Mouse (Mus musculus) stomach, embryonic 16.5 days (tissue): ENCODE results near the gene Agtpbp1. TPM values are rescaled to one million over a fixed set of nuclear protein-coding genes. Genes with fewer than 3 reads are reported as not detected.
"Not testable (repeated sequence)": the region's sequence is repeated elsewhere in the genome, so short reads cannot be mapped to it uniquely, and the experiment has no call there.

Experiments used
- ATAC-seq: fragments of 200-750 bp; cut with Nextera tagmentation; 2 replicates; pipeline ENCODE4 v1.8.0; 2017; ENCODE audit warnings: moderate number of reproducible peaks, moderate TSS enrichment; ENCODE audit not compliant: insufficient read depth, low FRiP score
- H3K27ac ChIP-seq: fragments of 300-500 bp; sonication (generic); 2 replicates; pipeline ENCODE4 v1.5.1; 2014; ENCODE audit warnings: low read length
- H3K27me3 ChIP-seq: fragments of 300-500 bp; sonication (generic); 2 replicates; pipeline ENCODE4 v1.6.1; 2014; ENCODE audit warnings: low read length, control low read depth, mixed read lengths; ENCODE audit not compliant: control insufficient read depth, insufficient read depth
- H3K36me3 ChIP-seq: fragments of 300-500 bp; sonication (generic); 2 replicates; pipeline ENCODE4 v1.6.1; 2014; ENCODE audit warnings: low read length; ENCODE audit not compliant: control insufficient read depth, insufficient read depth
- H3K4me1 ChIP-seq: fragments of 300-500 bp; sonication (generic); 2 replicates; pipeline ENCODE4 v1.6.1; 2014; ENCODE audit warnings: low read length, control low read depth, mixed read lengths; ENCODE audit not compliant: control insufficient read depth, insufficient read depth
- H3K4me2 ChIP-seq: fragments of 300-500 bp; sonication (generic); 2 replicates; pipeline ENCODE4 v1.6.1; 2014; ENCODE audit warnings: low read depth, low read length, mixed read lengths
- H3K4me3 ChIP-seq: fragments of 300-500 bp; sonication (generic); replicated peaks from 2 replicates; pipeline ENCODE4 v1.5.1; 2014; ENCODE audit warnings: mild to moderate bottlenecking, low read length
- H3K9ac ChIP-seq: fragments of 300-500 bp; sonication (generic); 2 replicates; pipeline ENCODE4 v1.6.1; 2014; ENCODE audit warnings: low read length
- H3K9me3 ChIP-seq: fragments of 300-500 bp; sonication (generic); replicated peaks from 2 replicates; pipeline ENCODE4 v1.6.1; 2016; ENCODE audit warnings: low read length, control low read depth; ENCODE audit not compliant: control insufficient read depth
- WGBS: fragments of 180-500 bp; shearing (Covaris S2); extraction: QIAGEN DNeasy Blood & Tissue Kit; methylation state at CpG from one replicate; pipeline ENCODE4 v1.1.7; 2014; 5-methylcytosine and 5-hydroxymethylcytosine counted together
- polyA plus RNA-seq: library from polyadenylated mRNA; unstranded; fragments of >200 nt; fragmentation: Nextera tagmentation; extraction: Ambion mirVana; gene quantifications from 2 replicates; pipeline ENCODE4 v1.2.1, GENCODE M21; 2015

The Agtpbp1 gene
- polyA plus RNA-seq, 1 experiment from 2014 or later, result 18.1 TPM

DNA sequence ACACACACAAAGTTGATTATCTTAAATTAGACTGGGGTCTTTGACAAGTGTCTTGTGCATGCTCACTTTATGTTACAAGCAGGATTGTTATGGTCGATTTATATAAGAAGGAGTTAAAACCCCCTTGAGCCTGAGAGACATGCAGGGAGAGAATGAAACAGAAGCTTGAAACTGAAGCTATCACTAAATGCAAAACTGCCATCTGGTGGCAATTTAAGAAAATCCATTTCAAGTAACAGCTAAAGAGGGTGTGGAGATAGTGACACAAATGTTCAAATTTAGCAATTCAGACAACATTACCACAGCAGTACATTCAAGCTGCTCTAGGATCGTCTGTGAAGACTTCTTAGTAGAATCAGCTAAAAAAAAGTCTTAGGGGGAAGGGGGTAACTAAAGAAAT lies 95.9 kb downstream of the Agtpbp1 start:
- ATAC-seq, result no peak
- WGBS, result 43% methylated on average over 2 of the region's 2 CpGs
- Histone ChIP-seq H3K4me1 (no peaks in the 10 kb centered on the region), H3K27ac (no peak overlapping the region), H3K36me3 (0 out of 2 replicates have a peak, but pooled peaks cover under 1% of the 10 kb centered on the region), H3K4me3 (no peak overlapping the region), H3K9me3 (no peaks in the 10 kb centered on the region), H3K4me2 (no peak overlapping the region), H3K27me3 (no peaks in the 10 kb centered on the region), H3K9ac (no peak overlapping the region)

DNA sequence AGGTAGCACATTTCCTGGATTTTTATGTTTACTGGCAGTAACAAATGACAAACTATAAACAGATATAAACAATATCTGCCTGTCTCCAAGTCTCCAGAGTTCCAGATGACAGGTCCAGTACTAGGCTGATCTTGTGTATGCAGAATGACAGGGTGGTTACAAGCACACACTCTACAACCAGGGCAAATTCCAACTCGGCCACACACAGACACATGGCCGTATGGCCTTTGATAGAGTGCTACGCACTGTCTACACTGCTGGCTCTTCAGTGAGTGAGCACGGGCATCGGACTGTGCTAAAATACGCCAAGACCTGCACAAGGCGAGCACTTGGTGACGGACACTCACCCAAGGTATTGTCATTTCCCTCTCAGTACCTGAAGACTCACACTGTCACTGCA lies 97.7 kb downstream of the Agtpbp1 start:
- no peak overlapping the region for H3K27ac ChIP-seq
- no peaks in the 10 kb centered on the region for H3K36me3 ChIP-seq
- H3K9ac ChIP-seq, result no peak overlapping the region
- no peaks in the 10 kb centered on the region for H3K4me1 ChIP-seq
- no peak overlapping the region for H3K4me2 ChIP-seq
- no peaks in the 10 kb centered on the region for H3K9me3 ChIP-seq
- no peak overlapping the region for H3K4me3 ChIP-seq
- WGBS, result 87% methylated on average over 8 of the region's 8 CpGs
- no peaks in the 10 kb centered on the region for H3K27me3 ChIP-seq
- ATAC-seq, result no peak

DNA sequence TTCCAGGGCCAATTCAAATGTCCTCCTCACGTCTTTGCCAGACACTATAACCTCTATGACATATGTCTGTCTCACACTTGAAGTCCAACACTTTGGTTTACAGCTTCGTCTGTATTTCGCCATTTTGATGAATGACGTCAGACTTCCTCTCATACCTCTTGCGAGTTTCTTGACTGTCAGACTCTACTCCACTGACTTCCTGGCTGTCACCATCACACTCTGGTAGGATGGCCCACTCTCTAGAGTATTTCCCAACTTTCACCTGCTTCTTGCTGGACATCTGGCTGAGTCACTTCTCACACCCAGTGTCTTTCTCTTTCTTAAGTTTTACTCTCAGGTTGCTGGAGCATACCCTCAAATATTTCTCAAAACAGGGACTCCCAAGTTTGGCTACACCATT lies 98.8 kb downstream of the Agtpbp1 start:
- Histone ChIP-seq H3K27ac (no peak overlapping the region), H3K36me3 (no peaks in the 10 kb centered on the region), H3K4me2 (no peak overlapping the region), H3K9me3 (no peaks in the 10 kb centered on the region), H3K9ac (no peak overlapping the region), H3K4me1 (no peaks in the 10 kb centered on the region; the same call in 1 of the 2 replicates), H3K27me3 (no peaks in the 10 kb centered on the region), H3K4me3 (no peak overlapping the region)
- ATAC-seq, result no peak
- 79% methylated on average over 5 of the region's 5 CpGs for WGBS

DNA sequence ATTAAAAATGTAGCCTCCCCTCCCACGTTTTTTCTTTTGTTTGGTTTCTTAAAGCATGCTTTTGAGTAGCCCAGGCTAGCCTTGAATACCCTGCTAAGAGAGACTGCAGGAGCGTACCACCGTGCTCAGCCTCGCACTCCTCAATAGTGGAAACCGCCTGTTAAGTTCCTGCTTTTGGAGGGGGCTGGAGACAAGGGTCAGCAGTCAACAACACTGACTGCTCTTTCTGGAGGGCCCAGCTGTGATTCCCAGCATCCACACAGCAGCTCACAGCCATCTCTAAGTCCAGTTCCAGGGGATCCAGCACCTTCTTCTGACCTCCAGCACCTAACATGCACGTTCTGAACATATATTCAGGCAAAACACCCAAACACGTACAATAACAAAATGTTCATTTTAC lies 99.6 kb downstream of the Agtpbp1 start:
- Histone ChIP-seq H3K27ac (no peak overlapping the region), H3K36me3 (no peaks in the 10 kb centered on the region), H3K4me1 (no peaks in the 10 kb centered on the region; the same call in 1 of the 2 replicates), H3K9me3 (no peaks in the 10 kb centered on the region), H3K27me3 (no peaks in the 10 kb centered on the region), H3K9ac (no peak overlapping the region), H3K4me2 (no peak overlapping the region), H3K4me3 (no peak overlapping the region)
- 87% methylated on average over 7 of the region's 7 CpGs for WGBS
- no peak for ATAC-seq

DNA sequence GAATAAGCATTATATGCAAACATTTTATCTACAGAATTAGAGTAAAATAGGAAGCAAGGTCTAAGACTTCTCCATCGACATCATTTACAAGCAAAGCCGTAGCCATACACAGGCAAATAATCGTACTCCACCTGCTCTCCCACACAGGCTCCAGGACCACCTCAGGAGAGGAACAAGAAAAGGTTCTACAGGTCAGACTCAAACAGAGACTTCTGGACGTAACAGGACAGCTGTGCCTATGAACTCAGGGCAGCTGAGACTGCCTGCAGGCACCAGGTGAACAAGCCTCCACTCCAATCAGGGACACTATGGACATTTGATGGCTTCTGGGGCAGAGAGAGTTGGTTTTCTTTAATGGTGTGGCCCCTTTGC lies 103.6 kb downstream of the Agtpbp1 start:
- no peak overlapping the region for H3K4me3 ChIP-seq
- WGBS, result 83% methylated on average over 4 of the region's 4 CpGs

DNA sequence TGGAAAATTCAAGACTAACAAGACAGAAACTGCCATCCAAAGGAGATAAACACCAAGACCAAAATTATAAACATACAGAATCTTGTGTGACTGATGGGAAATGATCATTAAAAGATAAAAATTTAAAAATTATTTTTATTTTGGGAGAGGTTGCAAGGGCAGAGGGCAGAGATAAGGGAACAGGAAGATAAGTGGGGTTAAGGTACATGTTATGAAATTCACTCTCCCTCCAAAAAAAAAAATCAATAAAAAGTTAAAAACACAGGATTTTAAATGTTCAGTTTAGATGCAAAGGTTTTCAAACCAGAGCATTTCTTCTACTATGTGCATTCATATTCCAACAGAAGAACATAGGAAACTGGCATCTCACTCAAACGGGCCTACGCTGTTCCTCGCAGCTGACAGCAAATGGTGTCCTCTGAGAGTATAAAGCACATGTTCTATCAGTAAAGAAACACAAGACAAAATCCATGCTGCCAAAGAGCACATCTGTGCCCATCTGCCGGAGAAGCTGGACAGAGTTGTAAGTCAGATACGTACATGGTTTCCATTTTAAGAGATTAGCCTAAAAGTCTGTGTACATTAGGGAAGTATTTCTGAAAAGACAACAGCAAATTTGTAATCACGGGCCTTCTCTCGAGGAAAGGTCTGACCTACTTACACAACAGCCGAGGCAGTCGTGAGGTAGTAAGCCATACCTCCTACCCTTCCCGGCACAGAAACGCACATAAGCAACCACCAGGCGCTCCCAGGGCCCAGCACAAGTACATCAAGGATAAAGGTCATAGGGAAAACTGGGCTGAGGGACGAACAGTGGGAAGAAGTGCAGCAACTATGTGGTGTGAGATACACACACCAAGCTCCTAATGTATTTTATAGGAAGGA lies 104.2 kb downstream of the Agtpbp1 start:
- WGBS, result 71% methylated on average over 13 of the region's 13 CpGs
- Histone ChIP-seq H3K4me1 (no peaks in the 10 kb centered on the region; the same call in 1 of the 2 replicates), H3K27me3 (no peaks in the 10 kb centered on the region), H3K4me3 (no peak overlapping the region), H3K4me2 (no peak overlapping the region), H3K36me3 (no peaks in the 10 kb centered on the region), H3K9ac (no peak overlapping the region), H3K27ac (no peak overlapping the region), H3K9me3 (no peaks in the 10 kb centered on the region)
- no peak for ATAC-seq

More for the DNA sequence above, 103.6 kb downstream of the Agtpbp1 start:
- no peak overlapping the region for H3K27ac ChIP-seq
- H3K27me3 ChIP-seq, result no peaks in the 10 kb centered on the region
- no peak overlapping the region for H3K9ac ChIP-seq
- no peak overlapping the region for H3K4me2 ChIP-seq
- H3K9me3 ChIP-seq, result no peaks in the 10 kb centered on the region
- ATAC-seq, result no peak
- no peaks in the 10 kb centered on the region for H3K36me3 ChIP-seq
- no peaks in the 10 kb centered on the region; the same call in 1 of the 2 replicates for H3K4me1 ChIP-seq

DNA sequence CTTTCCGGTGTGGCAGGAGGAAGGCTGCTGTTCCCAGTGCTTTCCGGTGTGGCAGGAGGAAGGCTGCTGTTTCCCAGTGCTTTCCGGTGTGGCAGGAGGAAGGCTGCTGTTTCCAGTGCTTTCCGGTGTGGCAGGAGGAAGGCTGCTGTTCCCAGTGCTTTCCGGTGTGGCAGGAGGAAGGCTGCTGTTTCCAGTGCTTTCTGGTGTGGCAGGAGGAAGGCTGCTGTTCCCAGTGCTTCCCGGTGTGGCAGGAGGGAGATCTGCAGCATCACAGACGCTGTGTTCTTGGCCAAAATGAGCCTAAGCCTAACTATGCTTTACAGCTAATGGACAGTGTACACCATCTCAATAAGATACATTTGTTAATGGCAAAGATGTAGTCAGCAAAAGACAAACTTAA lies 107.1 kb downstream of the Agtpbp1 start:
- H3K27me3 ChIP-seq, H3K36me3 ChIP-seq, H3K9me3 ChIP-seq, H3K4me3 ChIP-seq, H3K4me1 ChIP-seq, ATAC-seq, H3K4me2 ChIP-seq, H3K27ac ChIP-seq, H3K9ac ChIP-seq: not testable (repeated sequence)
- WGBS, result 84% methylated on average over 7 of the region's 7 CpGs

DNA sequence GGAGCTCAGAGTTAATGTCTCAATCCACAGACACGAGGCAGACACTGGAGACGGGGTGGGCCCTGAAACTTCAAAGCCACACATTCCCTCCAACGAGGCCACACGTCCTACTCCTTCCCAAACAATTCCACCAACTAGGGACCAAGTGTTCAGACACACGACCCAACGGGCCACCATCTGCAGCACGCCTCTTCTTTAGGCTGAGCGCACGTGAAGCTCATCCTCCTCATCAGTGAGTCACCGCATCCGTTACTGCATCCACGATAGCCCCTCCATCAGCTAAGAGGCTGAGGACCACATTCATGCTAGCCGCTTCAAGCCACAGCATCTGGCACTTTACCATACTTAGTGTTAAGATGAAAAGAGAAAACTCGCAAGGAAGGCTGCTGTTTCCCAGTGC lies 107.6 kb downstream of the Agtpbp1 start:
- ATAC-seq, result no peak
- no peaks in the 10 kb centered on the region for H3K9me3 ChIP-seq
- H3K9ac ChIP-seq, result no peak overlapping the region
- no peak overlapping the region for H3K27ac ChIP-seq
- H3K4me3 ChIP-seq, result no peak overlapping the region
- H3K4me2 ChIP-seq, result no peak overlapping the region
- 87% methylated on average over 14 of the region's 14 CpGs for WGBS
- no peaks in the 10 kb centered on the region; the same call in 1 of the 2 replicates for H3K4me1 ChIP-seq
- H3K36me3 ChIP-seq, result no peaks in the 10 kb centered on the region
- H3K27me3 ChIP-seq, result no peaks in the 10 kb centered on the region

DNA sequence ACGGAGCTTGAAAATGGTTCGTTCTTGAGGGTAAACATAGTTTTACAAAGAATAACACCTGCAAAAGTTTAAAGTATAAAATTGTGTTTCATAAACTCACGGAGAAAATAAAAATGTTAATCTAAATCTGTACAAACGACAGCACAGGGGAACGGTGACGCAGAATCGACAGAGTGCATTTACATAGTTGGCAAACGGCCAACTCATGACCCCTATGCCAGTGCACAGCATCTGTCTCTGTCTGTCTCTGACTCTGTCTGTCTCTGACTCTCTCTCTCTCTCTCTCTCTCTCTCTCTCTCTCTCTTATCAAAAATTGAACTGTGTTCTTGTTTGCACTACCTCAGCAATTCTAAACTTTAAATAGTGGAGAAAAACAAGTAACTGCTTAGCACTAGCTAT lies 110.1 kb downstream of the Agtpbp1 start:
- no peak overlapping the region for H3K4me3 ChIP-seq
- no peak for ATAC-seq
- no peaks in the 10 kb centered on the region for H3K36me3 ChIP-seq
- no peaks in the 10 kb centered on the region for H3K27me3 ChIP-seq
- no peak overlapping the region for H3K27ac ChIP-seq
- H3K9me3 ChIP-seq, result no peaks in the 10 kb centered on the region
- H3K9ac ChIP-seq, result no peak overlapping the region
- 52% methylated on average over 8 of the region's 8 CpGs for WGBS
- H3K4me1 ChIP-seq, result no peaks in the 10 kb centered on the region
- no peak overlapping the region for H3K4me2 ChIP-seq
